Mouse (Mus musculus): ENCODE measurements at regions not wholly inside any gene's neighbourhood (a gene's known extent, or its start where the extent isn't known, plus 50 kb on each side); places are given as distances from the start of the nearest gene placed in this dataset.

DNA sequence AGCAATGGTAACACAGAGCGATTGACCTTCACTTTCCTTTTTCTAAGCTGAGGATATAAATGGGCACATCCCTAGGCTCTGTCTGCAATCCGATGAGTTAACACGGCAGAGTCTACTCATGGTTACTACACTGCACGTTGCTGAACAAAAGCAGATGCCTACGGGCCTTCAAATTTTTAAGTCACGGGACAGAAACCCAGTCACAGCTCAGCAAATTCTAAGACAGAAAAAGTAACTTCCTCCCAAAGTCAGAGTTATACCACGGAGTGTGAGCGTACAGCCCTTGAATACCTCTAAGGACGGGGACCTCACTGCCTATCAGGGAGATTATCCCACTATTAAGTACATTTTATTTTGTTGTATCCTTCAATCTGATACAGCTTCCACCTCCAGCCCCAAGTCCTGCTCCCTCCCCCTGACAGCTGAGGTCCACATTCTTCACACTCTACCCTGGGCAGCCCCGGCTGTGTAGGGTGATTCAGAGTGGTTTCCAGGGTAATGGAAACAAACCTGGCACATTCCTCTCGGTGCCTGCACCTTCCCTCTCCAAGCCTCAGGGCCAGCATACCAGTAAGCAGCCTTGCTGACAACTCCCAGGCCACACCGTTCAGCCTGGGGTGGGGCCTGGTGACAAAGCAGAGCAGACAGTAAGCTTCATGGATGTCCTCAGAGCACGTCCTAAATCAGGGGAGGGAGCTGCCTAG lies 90.2 kb upstream of the Zfp703 start:
- TF ChIP-seq POLR2A (IDR thresholded peaks at IDR 0.05; ENCODE audit: borderline replicate concordance, low read depth, low read length) (no peak), CTCF (IDR thresholded peaks at IDR 0.05; ENCODE audit: low read depth, low read length) (no peak)
